Mouse (Mus musculus) liver, embryonic 14.5 days (tissue): Measurements from ENCODE around the gene Gm49395.

Source experiments
- CTCF ChIP-seq: IDR thresholded peaks from 2 replicates; pipeline ENCODE4 v1.5.1; 2016; ENCODE audit warnings: antibody characterized with exemption, low read depth, control low read depth
- EP300 ChIP-seq: IDR thresholded peaks from 2 replicates; pipeline ENCODE4 v1.6.1; 2016; ENCODE audit warnings: antibody characterized with exemption, low read depth

- no peak for TF ChIP-seq CTCF
- TF ChIP-seq EP300, result no peak
These were observed 46.9 kb downstream of the Gm49395 start for GRCm38 (mm10) chr13:115054783-115055182.
